Mouse (Mus musculus): ENCODE data around the gene Armc7. TPM values are rescaled to one million over a fixed set of nuclear protein-coding genes. Genes with fewer than 3 reads are reported as not detected.

The Armc7 gene
- polyA plus RNA-seq, 1 experiment from 2014 or later = 6.9 TPM

DNA sequence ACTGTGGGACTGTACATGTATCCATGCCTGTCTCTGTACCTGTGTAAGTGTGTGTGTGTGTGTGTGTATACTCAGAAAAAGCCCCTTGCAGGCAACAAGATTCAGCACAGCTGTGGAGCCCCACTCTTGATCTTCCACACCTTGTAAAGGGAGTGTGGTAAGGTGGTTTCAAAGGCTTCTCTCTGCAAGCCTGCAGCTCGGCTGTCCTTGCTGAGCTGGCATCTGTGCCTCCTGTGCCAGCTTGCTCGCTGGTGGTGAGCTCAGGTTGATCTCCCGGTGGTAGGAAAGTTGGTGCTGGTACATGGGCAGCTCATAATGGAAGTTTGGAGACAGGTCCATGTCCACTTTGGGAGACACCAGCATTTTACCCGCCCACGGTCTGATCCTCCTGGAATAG lies 13.6 kb upstream of the Armc7 start:
- Histone ChIP-seq H3K4me1 (replicated peaks; ENCODE audit: control insufficient read depth, insufficient read depth, low read length) (peaks cover 2% of the 10 kb centered on the region), H3K4me2 (ENCODE audit: low read length) (no peak overlapping the region), H3K36me3 (ENCODE audit: control insufficient read depth, insufficient read depth, low read length) (no peaks in the 10 kb centered on the region), H3K9ac (ENCODE audit: low read length) (no peak overlapping the region), H3K27me3 (replicated peaks; ENCODE audit: control insufficient read depth, insufficient read depth, low read length) (no peaks in the 10 kb centered on the region), H3K27ac (ENCODE audit: low read depth) (no peak overlapping the region), H3K4me3 (ENCODE audit: low read depth, low read length) (no peak overlapping the region), H3K9me3 (ENCODE audit: control insufficient read depth, low read length) (no peaks in the 10 kb centered on the region)
- WGBS = 78% methylated on average over 5 of the region's 5 CpGs
- ATAC-seq (replicated peaks; ENCODE audit: low FRiP score, low TSS enrichment, low read depth) (no peak), DNase-seq (ENCODE audit: low spot score) (no peak)

DNA sequence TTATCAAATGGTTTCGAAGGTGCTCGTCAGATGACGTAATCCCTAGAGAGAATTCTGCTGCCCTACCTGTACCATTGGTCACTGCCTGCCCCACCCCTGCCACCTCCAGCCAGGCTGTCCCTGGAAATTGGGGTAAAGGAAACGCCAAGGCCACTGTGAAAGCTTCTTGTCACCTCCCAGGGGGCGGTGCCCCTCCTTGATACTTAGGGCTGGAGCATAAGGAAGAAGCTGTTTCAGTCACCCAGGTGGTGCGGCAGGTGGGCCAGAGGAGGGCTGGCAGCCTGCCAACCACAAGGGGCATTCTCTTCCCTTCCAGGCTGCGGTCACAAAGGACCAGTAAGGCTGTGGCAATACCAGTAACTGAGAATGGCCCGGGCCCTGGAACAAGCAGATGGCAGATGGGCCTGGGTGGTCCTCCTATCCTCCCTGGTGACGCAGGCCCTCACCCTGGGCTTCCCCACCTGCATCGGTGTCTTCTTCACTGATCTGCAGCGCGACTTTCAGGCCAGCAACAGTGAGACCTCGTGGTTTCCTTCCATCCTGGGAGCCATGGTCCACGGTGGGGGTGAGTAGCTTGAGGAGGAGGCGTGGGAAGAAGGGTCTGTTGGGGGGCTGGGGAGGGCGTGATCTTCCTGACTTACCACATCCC lies 13.1 kb upstream of the Armc7 start, which contains the start of gene Slc16a5:
Gene Slc16a5, plus strand, starts transcription at position 232 of the 649 bp plus-strand sequence.
- no peaks in the 10 kb centered on the region for H3K36me3 ChIP-seq (ENCODE audit: control insufficient read depth, insufficient read depth, low read length)
- no peaks in the 10 kb centered on the region for H3K9me3 ChIP-seq (ENCODE audit: control insufficient read depth, low read length)
- H3K9ac ChIP-seq (ENCODE audit: low read length) = no peak within 1 kb of the TSS
- ATAC-seq (replicated peaks; ENCODE audit: low FRiP score, low TSS enrichment, low read depth) (peak; percentile 28), DNase-seq (ENCODE audit: low spot score) (no peak)
- H3K4me3 ChIP-seq (ENCODE audit: low read depth, low read length) = no peak within 1 kb of the TSS
- 69% methylated on average over 15 of the region's 16 CpGs for WGBS
- H3K4me1 ChIP-seq (replicated peaks; ENCODE audit: control insufficient read depth, insufficient read depth, low read length) = peaks cover 7% of the 10 kb centered on the region
- H3K27ac ChIP-seq (ENCODE audit: low read depth) = no peak within 1 kb of the TSS
- no peaks in the 10 kb centered on the region for H3K27me3 ChIP-seq (replicated peaks; ENCODE audit: control insufficient read depth, insufficient read depth, low read length)
- H3K4me2 ChIP-seq (ENCODE audit: low read length) = no peak within 1 kb of the TSS

DNA sequence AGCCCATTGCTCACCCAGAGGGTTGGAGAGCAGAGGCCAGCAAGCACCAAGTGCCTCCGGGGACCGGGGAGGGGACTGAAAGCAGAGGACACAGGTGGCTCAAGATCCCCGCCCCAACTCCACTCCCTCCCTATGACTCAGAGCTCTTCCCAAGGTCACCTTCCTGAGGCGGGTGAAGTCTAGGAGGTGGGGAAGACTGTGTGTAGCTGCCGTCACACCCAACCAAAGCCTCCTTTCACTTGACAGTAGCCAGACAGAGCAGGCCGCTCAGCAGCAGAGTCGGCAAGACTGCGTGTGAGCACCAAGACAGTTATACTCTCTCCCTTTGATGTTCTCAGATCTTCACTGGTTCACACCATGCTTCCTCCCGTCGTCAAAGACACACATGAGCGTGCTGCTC lies 12.1 kb upstream of the Armc7 start:
- no peak overlapping the region for H3K4me3 ChIP-seq (ENCODE audit: low read depth, low read length)
- H3K9me3 ChIP-seq (ENCODE audit: control insufficient read depth, low read length) = no peaks in the 10 kb centered on the region
- peaks cover 7% of the 10 kb centered on the region for H3K4me1 ChIP-seq (replicated peaks; ENCODE audit: control insufficient read depth, insufficient read depth, low read length)
- ATAC-seq (replicated peaks; ENCODE audit: low FRiP score, low TSS enrichment, low read depth) (peak; percentile 63; the same call in 1 of the 2 replicates), DNase-seq (ENCODE audit: low spot score) (no peak)
- H3K4me2 ChIP-seq (ENCODE audit: low read length) = no peak overlapping the region
- no peaks in the 10 kb centered on the region for H3K27me3 ChIP-seq (replicated peaks; ENCODE audit: control insufficient read depth, insufficient read depth, low read length)
- H3K27ac ChIP-seq (ENCODE audit: low read depth) = no peak overlapping the region
- no peak overlapping the region for H3K9ac ChIP-seq (ENCODE audit: low read length)
- H3K36me3 ChIP-seq (ENCODE audit: control insufficient read depth, insufficient read depth, low read length) = no peaks in the 10 kb centered on the region
- 45% methylated on average over 11 of the region's 11 CpGs for WGBS

DNA sequence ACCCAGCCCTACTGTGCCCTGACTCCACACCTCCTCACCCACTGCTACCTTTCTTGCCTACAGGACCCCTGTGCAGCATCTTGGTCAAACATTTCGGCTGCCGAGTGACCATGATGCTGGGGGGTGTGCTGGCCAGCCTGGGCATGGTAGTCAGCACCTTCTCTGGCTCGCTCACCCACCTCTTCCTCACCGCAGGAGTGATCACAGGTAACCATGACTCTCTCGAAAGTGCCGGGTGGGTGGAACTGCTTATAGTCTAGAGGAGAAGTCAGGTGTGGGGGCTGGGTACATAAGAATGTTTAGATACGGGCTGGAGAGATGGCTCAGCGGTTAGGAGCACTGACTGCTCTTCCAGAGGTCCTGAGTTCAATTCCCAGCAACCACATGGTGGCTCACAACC lies 10.6 kb upstream of the Armc7 start:
- H3K27me3 ChIP-seq (replicated peaks; ENCODE audit: control insufficient read depth, insufficient read depth, low read length) = no peaks in the 10 kb centered on the region
- WGBS = 85% methylated on average over 8 of the region's 8 CpGs
- H3K4me1 ChIP-seq (replicated peaks; ENCODE audit: control insufficient read depth, insufficient read depth, low read length) = peaks cover 7% of the 10 kb centered on the region
- no peak overlapping the region for H3K4me2 ChIP-seq (ENCODE audit: low read length)
- no peak overlapping the region for H3K27ac ChIP-seq (ENCODE audit: low read depth)
- H3K9ac ChIP-seq (ENCODE audit: low read length) = no peak overlapping the region
- ATAC-seq (replicated peaks; ENCODE audit: low FRiP score, low TSS enrichment, low read depth) (no peak), DNase-seq (ENCODE audit: low spot score) (no peak)
- no peaks in the 10 kb centered on the region for H3K36me3 ChIP-seq (ENCODE audit: control insufficient read depth, insufficient read depth, low read length)
- H3K4me3 ChIP-seq (ENCODE audit: low read depth, low read length) = no peak overlapping the region
- no peaks in the 10 kb centered on the region for H3K9me3 ChIP-seq (ENCODE audit: control insufficient read depth, low read length)

DNA sequence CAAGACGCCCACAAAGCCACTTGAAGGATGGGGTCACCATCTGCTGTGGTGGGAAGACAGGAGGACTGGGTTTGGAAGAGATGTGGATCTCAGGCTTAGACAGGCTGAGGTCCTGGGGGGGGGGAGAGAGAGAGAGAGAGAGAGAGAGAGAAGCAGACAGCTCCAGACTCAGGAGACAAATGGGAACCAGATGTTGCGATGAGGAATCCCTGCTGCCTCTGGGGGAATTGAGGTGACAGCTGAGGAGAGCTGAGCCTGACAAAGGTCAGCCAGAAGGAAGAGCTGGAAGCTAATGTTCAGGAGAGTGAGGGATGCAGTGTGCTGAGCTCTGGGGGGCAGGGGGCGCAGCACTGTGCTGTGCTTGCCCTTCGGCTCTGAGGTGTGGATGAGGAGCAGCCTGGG lies 8.2 kb upstream of the Armc7 start:
- no peak for ATAC-seq (replicated peaks; ENCODE audit: low FRiP score, low TSS enrichment, low read depth)
- no peak overlapping the region for H3K4me3 ChIP-seq (ENCODE audit: low read depth, low read length)
- DNase-seq (ENCODE audit: low spot score) = no peak

DNA sequence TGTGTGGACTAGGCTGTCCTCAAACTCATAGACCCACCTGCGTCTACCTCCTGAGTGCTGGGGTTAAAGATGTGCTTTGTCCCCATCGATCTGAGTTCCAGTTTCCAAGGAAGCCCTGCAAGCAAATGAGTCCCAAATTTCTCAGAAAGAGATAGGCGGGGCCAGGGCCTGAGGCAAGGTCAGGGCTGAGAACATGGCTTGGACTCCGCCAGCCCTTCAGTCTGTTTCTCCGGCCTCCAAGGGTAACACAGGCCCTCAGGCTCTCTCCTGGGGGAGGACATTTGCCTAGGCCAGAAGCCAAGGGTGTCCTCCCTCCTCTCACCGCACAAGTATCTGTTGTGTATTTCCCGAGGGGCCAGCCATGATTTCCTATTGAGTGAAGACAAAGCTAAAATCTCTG lies 3.3 kb upstream of the Armc7 start:
- Histone ChIP-seq H3K4me2 (ENCODE audit: low read length) (no peak overlapping the region), H3K27me3 (replicated peaks; ENCODE audit: control insufficient read depth, insufficient read depth, low read length) (no peaks in the 10 kb centered on the region), H3K36me3 (ENCODE audit: control insufficient read depth, insufficient read depth, low read length) (no peaks in the 10 kb centered on the region), H3K4me3 (ENCODE audit: low read depth, low read length) (no peak overlapping the region), H3K9me3 (ENCODE audit: control insufficient read depth, low read length) (no peaks in the 10 kb centered on the region), H3K9ac (ENCODE audit: low read length) (no peak overlapping the region), H3K4me1 (replicated peaks; ENCODE audit: control insufficient read depth, insufficient read depth, low read length) (peaks cover 22% of the 10 kb centered on the region), H3K27ac (ENCODE audit: low read depth) (no peak overlapping the region)
- WGBS = 90% methylated on average over 7 of the region's 7 CpGs
- DNase-seq (ENCODE audit: low spot score) = no peak
- ATAC-seq (replicated peaks; ENCODE audit: low FRiP score, low TSS enrichment, low read depth) = no peak

More for the DNA sequence above, 8.2 kb upstream of the Armc7 start:
- Histone ChIP-seq H3K9ac (ENCODE audit: low read length) (no peak overlapping the region), H3K4me2 (ENCODE audit: low read length) (no peak overlapping the region), H3K4me1 (replicated peaks; ENCODE audit: control insufficient read depth, insufficient read depth, low read length) (peaks cover 7% of the 10 kb centered on the region), H3K27ac (ENCODE audit: low read depth) (no peak overlapping the region), H3K27me3 (replicated peaks; ENCODE audit: control insufficient read depth, insufficient read depth, low read length) (no peaks in the 10 kb centered on the region), H3K9me3 (ENCODE audit: control insufficient read depth, low read length) (no peaks in the 10 kb centered on the region), H3K36me3 (ENCODE audit: control insufficient read depth, insufficient read depth, low read length) (no peaks in the 10 kb centered on the region)
- WGBS = 25% methylated on average over 4 of the region's 4 CpGs

DNA sequence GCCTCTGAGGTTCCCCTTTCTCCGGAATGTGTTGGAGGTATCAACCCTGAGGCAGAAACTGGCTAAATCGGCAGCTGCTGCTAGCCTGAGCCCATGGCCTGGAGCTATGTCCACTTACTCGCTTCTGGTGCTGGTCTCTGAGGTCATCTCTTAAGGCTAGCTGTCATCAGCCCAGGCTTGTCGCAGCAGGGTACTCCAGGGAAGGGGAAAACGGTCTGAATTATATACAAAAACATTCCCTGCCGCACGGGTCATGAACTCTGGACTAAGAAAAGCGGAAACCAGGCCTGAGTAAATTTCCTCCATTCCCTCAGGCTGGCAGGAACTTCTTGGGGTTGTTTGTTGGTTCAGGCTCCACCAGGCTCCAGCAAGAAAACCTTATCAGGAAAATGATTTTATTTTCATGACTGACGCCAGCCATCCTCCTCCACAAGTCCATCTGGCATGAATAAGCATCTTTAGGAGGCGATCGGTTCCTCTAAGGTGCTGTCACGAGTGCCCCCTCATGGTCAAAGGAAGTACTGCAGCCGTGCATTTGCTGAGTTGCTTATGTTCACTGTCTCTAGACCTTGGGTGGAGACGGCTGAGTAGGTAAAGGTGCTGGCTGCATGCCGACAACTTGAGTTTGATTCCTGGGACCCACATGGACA lies 1.7 kb upstream of the Armc7 start:
- H3K9ac ChIP-seq (ENCODE audit: low read length) = peak overlapping the region; percentile 11; the same call in 1 of the 2 replicates
- no peak overlapping the region for H3K4me3 ChIP-seq (ENCODE audit: low read depth, low read length)
- H3K27ac ChIP-seq (ENCODE audit: low read depth) = peak overlapping the region; percentile 51
- no peaks in the 10 kb centered on the region for H3K9me3 ChIP-seq (ENCODE audit: control insufficient read depth, low read length)
- H3K27me3 ChIP-seq (replicated peaks; ENCODE audit: control insufficient read depth, insufficient read depth, low read length) = no peaks in the 10 kb centered on the region
- ATAC-seq (replicated peaks; ENCODE audit: low FRiP score, low TSS enrichment, low read depth) = peak; percentile 45
- peak; percentile 100 for DNase-seq (ENCODE audit: low spot score)
- peak overlapping the region; percentile 29; the same call in 1 of the 2 replicates for H3K4me2 ChIP-seq (ENCODE audit: low read length)
- H3K36me3 ChIP-seq (ENCODE audit: control insufficient read depth, insufficient read depth, low read length) = no peaks in the 10 kb centered on the region
- WGBS = 11% methylated on average over 15 of the region's 15 CpGs
- peaks cover 20% of the 10 kb centered on the region for H3K4me1 ChIP-seq (replicated peaks; ENCODE audit: control insufficient read depth, insufficient read depth, low read length)

DNA sequence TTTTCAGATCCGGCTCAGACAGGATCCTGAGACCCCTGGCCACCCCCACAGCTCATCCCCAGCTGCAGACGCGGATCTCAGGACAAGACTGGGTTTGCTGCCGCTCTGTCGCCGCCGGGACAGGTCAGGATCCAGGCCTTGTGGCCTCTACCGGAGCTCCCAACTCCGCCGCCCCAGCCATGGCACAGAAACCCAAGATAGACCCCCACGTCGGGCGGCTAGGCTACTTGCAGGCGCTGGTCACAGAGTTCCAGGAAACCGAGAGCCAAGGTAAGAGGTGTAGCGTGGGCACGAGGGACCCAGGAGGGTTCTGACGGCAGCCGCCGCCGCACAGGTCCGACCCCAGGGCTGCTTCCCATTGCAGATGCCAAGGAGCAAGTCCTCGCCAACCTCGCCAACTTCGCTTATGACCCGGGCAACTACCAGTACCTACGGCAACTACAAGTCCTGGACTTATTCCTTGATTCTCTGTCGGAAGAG lies 331 bp downstream of the Armc7 start:
- Histone ChIP-seq H3K9me3 (ENCODE audit: control insufficient read depth, low read length) (no peaks in the 10 kb centered on the region), H3K9ac (ENCODE audit: low read length) (peak overlapping the region; percentile 60), H3K4me1 (replicated peaks; ENCODE audit: control insufficient read depth, insufficient read depth, low read length) (peaks cover 20% of the 10 kb centered on the region), H3K36me3 (ENCODE audit: control insufficient read depth, insufficient read depth, low read length) (no peaks in the 10 kb centered on the region), H3K27ac (ENCODE audit: low read depth) (no peak overlapping the region), H3K4me2 (ENCODE audit: low read length) (peak overlapping the region; percentile 94), H3K4me3 (ENCODE audit: low read depth, low read length) (peak overlapping the region; percentile 82), H3K27me3 (replicated peaks; ENCODE audit: control insufficient read depth, insufficient read depth, low read length) (no peaks in the 10 kb centered on the region)
- ATAC-seq (replicated peaks; ENCODE audit: low FRiP score, low TSS enrichment, low read depth) (no peak), DNase-seq (ENCODE audit: low spot score) (no peak)
- WGBS = 4% methylated on average over 28 of the region's 28 CpGs

All from intestine, embryonic 14.5 days (tissue).